Mouse (Mus musculus) liver, embryonic 14.5 days (tissue): ENCODE results near the gene Dapl1.

Experiments
- CTCF ChIP-seq: IDR thresholded peaks from 2 replicates; pipeline ENCODE4 v1.5.1; 2016; ENCODE audit warnings: antibody characterized with exemption, low read depth, control low read depth
- EP300 ChIP-seq: IDR thresholded peaks from 2 replicates; pipeline ENCODE4 v1.6.1; 2016; ENCODE audit warnings: antibody characterized with exemption, low read depth

DNA sequence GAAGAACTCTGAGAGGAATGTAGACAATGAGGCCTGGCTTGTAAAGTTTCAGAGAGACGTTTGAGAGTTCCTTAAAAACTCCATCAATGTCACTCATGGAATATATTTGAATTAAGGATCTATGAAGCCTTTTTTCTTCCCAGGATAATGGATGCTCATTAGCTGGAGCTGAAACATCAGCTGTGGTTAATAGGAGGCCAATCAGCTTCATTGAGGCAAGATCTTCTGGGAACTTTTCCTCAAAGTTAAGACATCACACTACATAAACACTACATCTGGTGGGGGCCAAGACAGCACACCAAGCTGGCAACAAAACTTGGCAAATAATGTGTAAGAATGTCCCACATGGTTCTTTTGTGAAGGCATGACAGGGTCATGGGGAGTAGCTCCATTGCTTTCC is 68.3 kb downstream of the Dapl1 start:
- no peak for TF ChIP-seq CTCF
- TF ChIP-seq EP300 = no peak
